Mouse (Mus musculus): ENCODE data around the gene Nectin2. TPM values are rescaled to one million over a fixed set of nuclear protein-coding genes. Genes with fewer than 3 reads are reported as not detected.

Gene Nectin2
- total RNA-seq, 2 experiments from 2014 or later = 5.0 to 5.1 TPM

- DNase-seq (ENCODE audit: low spot score in 2 of 2) = no peak
Observed at GRCm38 (mm10) chr7:19745971-19746370, 4.3 kb downstream of the Nectin2 start.

DNA sequence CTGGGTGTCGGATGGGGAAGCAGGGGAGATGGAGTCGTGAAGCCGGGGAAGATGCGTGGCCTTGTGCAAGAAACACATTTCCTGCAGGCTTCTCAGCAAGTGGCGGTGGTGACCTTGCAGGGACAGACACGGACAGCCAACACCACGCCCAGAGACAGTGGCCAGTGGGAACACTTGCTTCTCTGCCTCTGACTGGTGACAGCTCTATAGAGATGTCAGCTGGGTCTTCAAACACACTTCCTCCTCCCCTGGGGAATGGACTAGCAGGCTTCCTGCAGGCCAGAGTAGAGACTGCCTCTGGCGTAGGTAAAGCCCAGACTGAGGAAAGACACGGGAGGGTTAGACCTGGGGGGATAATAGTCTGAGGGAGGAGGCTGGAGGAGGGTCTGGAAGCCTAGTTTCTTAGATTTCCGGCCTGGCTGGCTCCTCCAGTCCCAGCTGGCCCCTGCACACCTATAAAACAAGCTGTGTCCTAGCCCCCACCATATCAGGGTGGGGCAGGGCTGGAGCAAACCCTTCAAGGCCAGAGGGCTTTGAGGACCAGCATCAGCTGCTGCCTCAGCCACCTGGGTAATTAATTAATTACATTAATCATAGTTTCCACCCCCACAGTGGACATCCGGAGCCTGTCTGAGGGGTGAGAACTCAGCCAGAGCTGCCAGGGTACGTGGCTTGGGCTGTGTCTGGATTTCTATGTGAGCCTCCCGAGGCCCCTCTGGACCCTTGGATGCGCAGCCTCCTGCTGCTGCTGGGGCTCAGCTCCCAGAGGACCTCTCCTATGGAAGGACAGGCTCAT is 5.5 kb downstream of the Nectin2 start:
- DNase-seq (ENCODE audit: low spot score in 2 of 2) = no peak

- no peak for DNase-seq (ENCODE audit: low spot score in 2 of 2)
Observed at GRCm38 (mm10) chr7:19743791-19744190, 6.5 kb downstream of the Nectin2 start.

- DNase-seq (ENCODE audit: low spot score in 2 of 2) = no peak
Observed at GRCm38 (mm10) chr7:19742468-19742867, 7.8 kb downstream of the Nectin2 start.

- DNase-seq (ENCODE audit: low spot score in 2 of 2) = no peak
Observed at GRCm38 (mm10) chr7:19741329-19742031, 8.8 kb downstream of the Nectin2 start.

DNA sequence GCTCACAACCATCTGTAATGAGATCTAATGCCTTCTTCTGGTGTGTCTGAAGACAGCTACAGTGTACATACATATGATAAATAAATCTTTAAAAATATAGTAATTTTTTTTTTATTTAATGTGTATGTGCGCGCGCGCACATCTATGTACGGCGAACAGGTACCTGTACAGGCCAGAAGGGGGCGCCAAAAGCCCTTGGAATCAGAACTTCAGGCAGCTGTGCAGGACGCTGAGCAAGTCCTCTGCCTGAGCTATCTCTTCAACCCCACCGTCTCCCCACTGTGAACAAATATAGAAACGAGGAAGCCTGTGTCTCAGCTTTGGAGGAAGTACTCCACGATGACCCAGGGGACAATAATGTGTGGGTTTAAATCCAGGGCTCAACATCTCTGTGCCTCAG is 10.0 kb downstream of the Nectin2 start:
- DNase-seq (ENCODE audit: low spot score in 2 of 2) = no peak

DNA sequence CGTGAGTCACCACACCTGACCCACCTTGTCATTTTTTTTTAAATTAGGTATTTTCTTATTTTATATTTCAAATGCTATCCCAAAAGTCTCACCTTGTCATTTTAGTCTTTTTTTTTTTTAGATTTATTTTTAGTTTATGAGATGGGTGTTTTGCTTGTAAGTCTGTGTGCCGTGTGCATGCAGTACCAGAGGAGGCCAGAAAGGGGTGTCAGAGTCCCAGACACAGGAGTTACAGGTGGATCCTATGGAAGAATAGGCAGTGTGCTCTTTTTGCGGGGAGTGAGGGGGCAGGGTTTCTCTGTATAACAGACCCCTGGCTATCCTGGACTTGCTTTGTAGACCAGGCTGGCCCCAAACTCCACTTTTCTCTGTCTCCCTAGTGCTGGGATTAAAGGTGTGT is 11.5 kb downstream of the Nectin2 start:
- no peak for DNase-seq (ENCODE audit: low spot score in 2 of 2)

GRCm38 (mm10) chr7:19736389-19737057 is 13.8 kb downstream of the Nectin2 start:
- DNase-seq (ENCODE audit: low spot score in 2 of 2) = no peak

GRCm38 (mm10) chr7:19734178-19734666 is 16.1 kb downstream of the Nectin2 start:
- DNase-seq (ENCODE audit: low spot score in 2 of 2) = no peak

GRCm38 (mm10) chr7:19726541-19726940 is 23.7 kb downstream of the Nectin2 start:
- DNase-seq (ENCODE audit: low spot score in 2 of 2) = no peak

DNA sequence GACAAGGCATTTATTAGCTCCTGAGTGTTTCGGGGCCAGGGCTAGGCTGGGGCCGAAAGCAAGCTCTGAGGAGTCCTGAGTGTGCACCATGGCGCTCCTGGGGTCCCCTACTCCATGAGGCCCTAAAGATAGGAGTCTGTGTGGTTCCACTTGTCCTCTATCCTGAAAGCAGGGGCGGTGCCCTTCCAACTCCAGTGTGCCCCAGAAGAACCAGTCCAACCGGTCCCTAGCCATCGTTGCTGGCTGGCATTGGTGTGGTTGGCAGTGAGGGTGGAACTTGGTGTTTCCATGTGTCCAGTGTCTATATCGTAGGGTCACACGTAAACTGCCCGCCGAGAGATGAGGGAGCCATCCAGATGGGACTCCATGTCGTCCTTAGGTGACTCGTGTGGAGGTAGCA is 26.1 kb downstream of the Nectin2 start:
- no peak for DNase-seq (ENCODE audit: low spot score in 2 of 2)

DNA sequence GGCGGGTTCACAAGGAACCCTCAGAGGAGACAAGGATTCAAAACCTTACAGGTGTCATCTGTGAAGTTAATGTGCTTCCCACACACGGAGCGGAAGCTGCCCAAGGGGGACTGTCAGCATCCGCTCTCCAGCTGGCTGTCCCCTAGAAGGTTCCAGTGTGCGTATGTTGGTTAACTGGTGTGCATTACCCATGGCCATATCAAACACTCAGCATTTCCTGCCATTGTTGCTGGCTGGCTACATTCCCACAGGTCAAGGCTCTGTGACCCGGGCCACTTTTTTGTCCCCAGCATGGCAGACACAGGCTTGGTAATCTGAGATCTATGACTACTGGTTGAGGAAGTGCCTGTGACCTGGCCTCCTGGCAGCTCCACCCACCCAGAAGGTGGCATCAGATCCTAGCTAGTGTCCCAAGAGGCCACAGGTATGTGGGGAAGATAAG is 27.5 kb downstream of the Nectin2 start:
- no peak for DNase-seq (ENCODE audit: low spot score in 2 of 2)

- no peak for DNase-seq (ENCODE audit: low spot score in 2 of 2)
Observed at GRCm38 (mm10) chr7:19719200-19719599, 31.1 kb downstream of the Nectin2 start.

DNA sequence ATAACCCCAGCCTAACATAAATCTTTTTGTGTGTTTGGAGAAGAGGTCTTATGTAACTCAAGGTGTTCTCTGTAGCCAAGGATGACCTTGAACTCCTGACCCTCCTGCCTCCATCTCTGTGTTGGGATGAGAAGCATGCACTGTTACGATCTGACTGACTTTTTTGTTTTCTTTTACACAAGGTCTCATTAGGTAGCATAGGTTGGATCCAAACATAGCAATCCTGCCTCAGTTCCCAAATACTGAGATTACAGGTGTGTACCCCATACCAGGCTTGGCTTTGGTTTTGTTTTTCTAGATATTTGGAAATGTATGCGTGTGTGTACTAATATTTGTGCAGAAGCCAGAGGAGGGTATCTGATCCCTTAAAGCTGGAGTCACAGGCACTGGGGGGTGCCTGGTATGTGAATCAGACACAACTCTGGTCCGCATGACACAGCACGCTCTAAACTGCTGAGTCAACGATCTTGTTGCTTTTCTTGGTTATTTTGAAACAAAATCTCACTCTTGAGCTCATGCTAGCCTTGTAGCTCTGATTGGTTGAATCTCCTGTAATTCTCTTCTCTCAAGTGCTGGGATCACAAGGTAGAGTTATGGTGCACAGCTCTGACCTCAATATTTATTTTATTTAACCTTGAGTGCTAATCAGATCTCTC is 31.9 kb downstream of the Nectin2 start:
- no peak for DNase-seq (ENCODE audit: low spot score in 2 of 2)

DNA sequence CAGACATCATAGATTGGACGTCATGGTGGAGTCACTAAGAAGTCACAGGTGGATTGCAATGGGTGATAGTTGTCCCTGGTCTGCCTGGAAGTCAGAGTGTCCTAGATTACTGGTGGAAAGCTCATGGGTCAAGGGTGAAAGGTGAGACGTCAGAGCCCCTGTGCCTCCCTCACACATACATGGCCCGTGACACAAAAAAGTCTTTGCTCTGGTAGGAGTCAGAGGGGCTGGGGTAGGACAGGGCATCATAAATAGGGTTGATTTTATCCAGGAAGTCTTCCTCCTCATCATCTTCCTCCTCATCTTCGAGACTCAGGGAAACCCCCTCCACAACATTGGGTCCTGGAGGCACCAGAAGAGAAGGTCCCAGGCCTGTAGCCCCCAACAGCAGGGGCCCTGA is 32.9 kb downstream of the Nectin2 start:
- no peak for DNase-seq (ENCODE audit: low spot score in 2 of 2)

GRCm38 (mm10) chr7:19716822-19717221 is 33.5 kb downstream of the Nectin2 start:
- no peak for DNase-seq (ENCODE audit: low spot score in 2 of 2)

GRCm38 (mm10) chr7:19716055-19716682 is 34.1 kb downstream of the Nectin2 start:
- no peak for DNase-seq (ENCODE audit: low spot score in 2 of 2)

DNA sequence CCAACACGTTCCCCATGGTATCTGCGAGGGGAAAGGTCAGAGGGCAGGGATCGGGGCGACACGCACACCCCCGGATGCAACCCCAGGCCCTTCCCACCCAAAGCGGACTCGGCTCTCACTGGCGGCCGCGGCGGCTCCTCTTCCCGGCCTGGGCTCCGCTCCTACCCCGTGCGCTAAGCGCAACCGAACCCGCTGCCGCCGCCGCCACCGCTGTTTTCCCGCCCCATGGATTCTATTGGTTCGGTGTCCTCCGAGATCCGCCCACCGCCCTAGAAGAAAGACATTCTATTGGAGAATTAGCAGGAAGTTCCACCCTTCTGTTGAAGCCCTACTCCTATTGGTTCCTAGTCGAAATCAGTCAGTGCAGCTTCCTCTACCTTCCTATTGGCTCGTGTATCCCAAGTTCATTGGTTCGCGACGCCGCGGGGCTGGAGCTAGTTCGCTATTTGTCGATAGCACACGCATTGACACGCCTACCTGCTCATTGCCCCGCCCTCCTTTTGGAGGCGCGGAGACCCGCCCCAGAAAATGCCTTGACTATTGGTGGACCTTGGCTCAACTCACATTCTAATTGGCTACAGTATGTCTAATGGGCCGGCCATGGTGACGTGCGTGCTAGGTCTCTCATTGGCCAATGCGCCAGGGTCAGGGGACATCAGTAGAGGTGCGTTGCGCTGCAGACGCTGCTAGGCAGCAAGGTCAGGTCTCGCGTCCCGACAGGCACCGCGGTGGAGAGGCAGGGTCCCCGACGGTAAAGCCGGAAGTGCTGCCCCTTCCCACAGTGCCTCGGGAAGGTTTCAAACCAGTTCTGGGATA is 34.8 kb downstream of the Nectin2 start, which contains the start of gene Tomm40:
Tomm40 (minus strand) TSS at position 200 of the 816 bp plus-strand sequence.
- DNase-seq (ENCODE audit: low spot score in 2 of 2) = peak; percentile 100

DNA sequence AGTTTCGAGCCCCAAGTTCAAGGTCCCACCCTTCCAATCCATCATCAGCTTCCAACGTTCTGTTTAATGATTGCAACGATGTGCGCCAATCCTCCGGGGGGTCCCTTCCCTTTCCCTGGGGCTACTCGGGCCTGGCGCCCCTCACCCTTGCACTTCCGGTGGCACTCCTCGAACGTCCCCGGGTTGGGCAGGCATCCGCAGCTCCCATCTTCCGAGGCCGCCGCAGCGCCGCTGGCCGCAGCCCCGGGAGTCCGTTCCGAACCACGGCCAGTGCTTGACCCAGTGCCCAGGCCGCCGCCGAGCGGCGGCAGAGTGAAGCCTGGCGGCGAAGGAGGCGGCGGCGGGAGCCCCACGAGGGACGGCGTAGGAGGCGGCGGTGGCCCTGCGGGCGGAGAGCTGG is 35.4 kb downstream of the Nectin2 start:
- DNase-seq (ENCODE audit: low spot score in 2 of 2) = no peak

DNA sequence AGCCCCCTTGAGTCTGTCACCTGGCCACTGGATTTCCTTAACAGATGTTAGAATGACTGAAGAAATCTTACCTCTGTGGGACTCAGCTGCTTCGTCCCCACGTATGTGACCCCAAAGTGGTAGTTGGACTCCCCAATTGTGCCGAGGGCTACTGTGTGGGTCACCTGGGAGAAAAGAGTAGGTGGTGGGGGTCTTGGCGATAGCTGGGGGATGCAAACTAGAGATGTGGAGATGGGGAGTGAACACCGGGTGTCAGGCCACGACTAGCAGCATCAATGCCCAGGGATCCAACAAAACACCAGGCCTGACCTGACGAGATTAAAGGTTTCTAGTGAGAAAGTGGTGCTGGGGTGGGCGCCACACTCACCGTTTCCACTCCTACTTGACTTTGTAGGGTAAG is 36.7 kb downstream of the Nectin2 start:
- DNase-seq (ENCODE audit: low spot score in 2 of 2) = no peak

Measured in layer of hippocampus, adult 18-20 months (tissue).